Mouse (Mus musculus) midbrain, embryonic 16.5 days (tissue): Measurements from ENCODE around the gene Aspn. TPM values are rescaled to one million over a fixed set of nuclear protein-coding genes. Genes with fewer than 3 reads are reported as not detected.

Experiments
- ATAC-seq: fragments of 200-750 bp; cut with Nextera tagmentation; 2 replicates; pipeline ENCODE4 v1.8.0; 2017; ENCODE audit warnings: moderate TSS enrichment
- H3K27ac ChIP-seq: fragments of 300-500 bp; sonication (generic); 2 replicates; pipeline ENCODE4 v1.5.1; 2014; ENCODE audit warnings: mild to moderate bottlenecking, low read length, mixed read lengths
- H3K27me3 ChIP-seq: fragments of 300-500 bp; sonication (generic); 2 replicates; pipeline ENCODE4 v1.6.1; 2014; ENCODE audit warnings: low read depth, low read length, mixed read lengths; ENCODE audit not compliant: control insufficient read depth, insufficient read depth
- H3K36me3 ChIP-seq: fragments of 300-500 bp; sonication (generic); 2 replicates; pipeline ENCODE4 v1.6.1; 2014; ENCODE audit warnings: mild to moderate bottlenecking, low read length, moderate library complexity, mixed read lengths; ENCODE audit not compliant: control insufficient read depth, insufficient read depth
- H3K4me1 ChIP-seq: fragments of 300-500 bp; sonication (generic); 2 replicates; pipeline ENCODE4 v1.6.1; 2014; ENCODE audit warnings: mild to moderate bottlenecking, low read length, mixed read lengths; ENCODE audit not compliant: control insufficient read depth, insufficient read depth
- H3K4me2 ChIP-seq: fragments of 300-500 bp; sonication (generic); 2 replicates; pipeline ENCODE4 v1.6.1; 2014; ENCODE audit warnings: mild to moderate bottlenecking, low read length, mixed read lengths
- H3K4me3 ChIP-seq: fragments of 300-500 bp; sonication (generic); 2 replicates; pipeline ENCODE4 v1.5.1; 2014; ENCODE audit warnings: low read depth, mild to moderate bottlenecking, low read length, moderate library complexity, mixed read lengths
- H3K9ac ChIP-seq: fragments of 300-500 bp; sonication (generic); 2 replicates; pipeline ENCODE4 v1.6.1; 2014; ENCODE audit warnings: low read depth, low read length, mixed read lengths
- H3K9me3 ChIP-seq: fragments of 300-500 bp; sonication (generic); replicated peaks from 2 replicates; pipeline ENCODE4 v1.6.1; 2014; ENCODE audit warnings: mild to moderate bottlenecking, low read length, mixed read lengths; ENCODE audit not compliant: control insufficient read depth, poor library complexity, severe bottlenecking
- WGBS: fragments of 180-500 bp; shearing (Covaris S2); extraction: QIAGEN DNeasy Blood & Tissue Kit; methylation state at CpG from one replicate; pipeline ENCODE4 v1.1.7; 2014; 5-methylcytosine and 5-hydroxymethylcytosine counted together
- polyA plus RNA-seq: library from polyadenylated mRNA; unstranded; fragments of >200 nt; fragmentation: Nextera tagmentation; extraction: Ambion mirVana; gene quantifications from 2 replicates; pipeline ENCODE4 v1.2.1, GENCODE M21; 2015

The Aspn gene
- polyA plus RNA-seq, 1 experiment from 2014 or later, result 1.1 TPM

- no peaks in the 10 kb centered on the region for H3K27me3 ChIP-seq
- no peaks in the 10 kb centered on the region for H3K9me3 ChIP-seq
- WGBS, result 82% methylated on average over 1 of the region's 1 CpGs
- H3K4me1 ChIP-seq, result no peaks in the 10 kb centered on the region
- H3K4me3 ChIP-seq, result no peak overlapping the region
- ATAC-seq, result no peak
- no peak overlapping the region for H3K27ac ChIP-seq
- H3K9ac ChIP-seq, result no peak overlapping the region
- no peaks in the 10 kb centered on the region for H3K36me3 ChIP-seq
- H3K4me2 ChIP-seq, result no peak overlapping the region
These were observed 2.3 kb downstream of the Aspn start for GRCm38 (mm10) chr13:49546517-49546916.

- H3K4me2 ChIP-seq, result no peak overlapping the region
- WGBS, result 81% methylated on average over 1 of the region's 1 CpGs
- no peak overlapping the region for H3K27ac ChIP-seq
- no peak for ATAC-seq
- H3K4me1 ChIP-seq, result no peaks in the 10 kb centered on the region
- H3K27me3 ChIP-seq, result no peaks in the 10 kb centered on the region
- H3K9ac ChIP-seq, result no peak overlapping the region
- no peak overlapping the region for H3K4me3 ChIP-seq
- H3K36me3 ChIP-seq, result no peaks in the 10 kb centered on the region
- no peaks in the 10 kb centered on the region for H3K9me3 ChIP-seq
These were observed 3.4 kb downstream of the Aspn start for GRCm38 (mm10) chr13:49547563-49548150.

DNA sequence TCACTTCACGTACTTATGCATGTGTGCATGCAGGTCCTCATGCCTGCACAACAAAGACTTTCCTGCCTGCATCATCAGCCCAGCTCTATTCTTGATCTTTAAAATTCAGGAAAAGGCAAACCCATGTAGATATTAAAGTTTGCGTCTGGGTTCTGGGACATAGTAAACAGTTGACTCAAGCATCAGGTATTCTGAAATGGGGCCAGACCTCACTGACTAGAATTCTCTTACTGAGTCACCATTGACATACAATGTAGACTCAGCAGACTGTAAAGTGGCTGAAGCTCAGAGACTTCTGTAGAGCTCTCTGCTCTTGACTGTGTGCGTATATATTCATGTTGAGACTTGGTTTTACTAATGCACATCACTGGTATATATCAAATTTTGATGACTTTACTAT is 5.4 kb downstream of the Aspn start:
- WGBS, result 94% methylated on average over 3 of the region's 3 CpGs
- H3K9ac ChIP-seq, result no peak overlapping the region

GRCm38 (mm10) chr13:49554519-49554918 is 10.3 kb downstream of the Aspn start:
- Histone ChIP-seq H3K36me3 (no peaks in the 10 kb centered on the region), H3K9ac (no peak overlapping the region), H3K4me1 (no peaks in the 10 kb centered on the region), H3K9me3 (no peaks in the 10 kb centered on the region), H3K27ac (no peak overlapping the region), H3K27me3 (no peaks in the 10 kb centered on the region), H3K4me2 (no peak overlapping the region), H3K4me3 (no peak overlapping the region)
- no peak for ATAC-seq
- 83% methylated on average over 5 of the region's 5 CpGs for WGBS

More for the DNA sequence above, 5.4 kb downstream of the Aspn start:
- ATAC-seq, result no peak
- Histone ChIP-seq H3K4me2 (no peak overlapping the region), H3K9me3 (no peaks in the 10 kb centered on the region), H3K4me3 (no peak overlapping the region), H3K27me3 (no peaks in the 10 kb centered on the region), H3K36me3 (no peaks in the 10 kb centered on the region), H3K4me1 (no peaks in the 10 kb centered on the region), H3K27ac (no peak overlapping the region)

DNA sequence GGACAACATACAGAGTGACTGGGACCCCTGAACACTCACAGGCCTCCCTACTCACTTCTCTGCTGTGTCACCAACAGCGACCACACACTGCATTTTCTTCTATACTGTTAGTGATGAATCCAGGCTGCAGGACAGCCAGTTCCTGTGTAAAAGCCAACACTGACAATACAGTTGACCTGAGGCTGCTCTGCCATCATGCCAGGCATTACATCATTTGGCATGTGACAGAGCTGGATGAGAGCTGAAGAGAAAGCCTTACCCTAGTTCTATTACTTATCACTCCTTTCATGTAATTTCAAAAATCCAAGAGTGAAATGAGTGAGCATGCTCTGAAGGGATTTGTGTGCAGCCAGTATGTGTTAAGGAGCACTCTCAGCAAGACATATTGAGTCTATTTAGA is 12.0 kb downstream of the Aspn start:
- no peak overlapping the region for H3K9ac ChIP-seq
- no peaks in the 10 kb centered on the region for H3K4me1 ChIP-seq
- no peak overlapping the region for H3K4me3 ChIP-seq
- H3K36me3 ChIP-seq, result no peaks in the 10 kb centered on the region
- no peaks in the 10 kb centered on the region for H3K9me3 ChIP-seq
- ATAC-seq, result no peak
- no peak overlapping the region for H3K4me2 ChIP-seq
- no peaks in the 10 kb centered on the region for H3K27me3 ChIP-seq
- H3K27ac ChIP-seq, result no peak overlapping the region
- 85% methylated on average over 1 of the region's 1 CpGs for WGBS

- Histone ChIP-seq H3K9ac (no peak overlapping the region), H3K4me2 (no peak overlapping the region), H3K27me3 (no peaks in the 10 kb centered on the region), H3K27ac (no peak overlapping the region), H3K4me1 (no peaks in the 10 kb centered on the region), H3K9me3 (no peaks in the 10 kb centered on the region), H3K36me3 (no peaks in the 10 kb centered on the region), H3K4me3 (no peak overlapping the region)
- ATAC-seq, result no peak
- WGBS, result 62% methylated on average over 1 of the region's 1 CpGs
These were observed 12.7 kb downstream of the Aspn start for GRCm38 (mm10) chr13:49556924-49557323.

DNA sequence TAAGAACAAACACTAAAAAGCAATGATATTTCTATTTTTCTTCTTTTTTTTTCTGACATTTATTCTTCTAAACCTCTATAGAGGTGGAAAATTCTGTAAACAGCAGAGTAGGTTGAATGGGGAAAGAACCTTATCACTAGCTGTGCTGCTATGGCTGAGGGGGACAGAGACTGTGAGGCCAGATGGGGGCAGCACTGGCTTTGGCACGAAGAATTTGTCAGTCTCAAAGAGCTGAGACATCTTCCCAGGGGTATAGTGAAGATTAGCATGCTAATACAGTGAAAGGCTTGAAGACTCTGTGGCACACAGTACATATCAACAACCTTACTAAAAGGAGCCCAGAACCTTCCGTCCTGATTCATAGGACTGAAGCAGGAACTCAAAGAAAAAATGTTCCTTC is 14.9 kb downstream of the Aspn start:
- H3K4me1 ChIP-seq, result no peaks in the 10 kb centered on the region
- no peaks in the 10 kb centered on the region for H3K27me3 ChIP-seq
- H3K4me3 ChIP-seq, result no peak overlapping the region
- H3K9ac ChIP-seq, result no peak overlapping the region
- H3K36me3 ChIP-seq, result no peaks in the 10 kb centered on the region
- H3K27ac ChIP-seq, result no peak overlapping the region
- H3K4me2 ChIP-seq, result no peak overlapping the region
- no peak for ATAC-seq
- WGBS, result 31% methylated on average over 2 of the region's 2 CpGs
- H3K9me3 ChIP-seq, result no peaks in the 10 kb centered on the region

- WGBS, result 76% methylated on average over 2 of the region's 2 CpGs
- Histone ChIP-seq H3K27me3 (no peaks in the 10 kb centered on the region), H3K27ac (no peak overlapping the region), H3K4me3 (no peak overlapping the region), H3K9me3 (no peaks in the 10 kb centered on the region), H3K4me2 (no peak overlapping the region), H3K4me1 (no peaks in the 10 kb centered on the region), H3K36me3 (no peaks in the 10 kb centered on the region), H3K9ac (no peak overlapping the region)
- ATAC-seq, result no peak
These were observed 16.6 kb downstream of the Aspn start for GRCm38 (mm10) chr13:49560886-49561285.

- Histone ChIP-seq H3K36me3 (no peaks in the 10 kb centered on the region), H3K27ac (no peak overlapping the region), H3K9me3 (no peaks in the 10 kb centered on the region), H3K4me1 (no peaks in the 10 kb centered on the region), H3K4me2 (no peak overlapping the region), H3K9ac (no peak overlapping the region), H3K4me3 (no peak overlapping the region), H3K27me3 (no peaks in the 10 kb centered on the region)
- no peak for ATAC-seq
- WGBS, result 95% methylated on average over 1 of the region's 1 CpGs
These were observed 20.1 kb downstream of the Aspn start for GRCm38 (mm10) chr13:49564347-49564746.
